Mouse (Mus musculus): ENCODE data around the gene Dmbx1.

DNA sequence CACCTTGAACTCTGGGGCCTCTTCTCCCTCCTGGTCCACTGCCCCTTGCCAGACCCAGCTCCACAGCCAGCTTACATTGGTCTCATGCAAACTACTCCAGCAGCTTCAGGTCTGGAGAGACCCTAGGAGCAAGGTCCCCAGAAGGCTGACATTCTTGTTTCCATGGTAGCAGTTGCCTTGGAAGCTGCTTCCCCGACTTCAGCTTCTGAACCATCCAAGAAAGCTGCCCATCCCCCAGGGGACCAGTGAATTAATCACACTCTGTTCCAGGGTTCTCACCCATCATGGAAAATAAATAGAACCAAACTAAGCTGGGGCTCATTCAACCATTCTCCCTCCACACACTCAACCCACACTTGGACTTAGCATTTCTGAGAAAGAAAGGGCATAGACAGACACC is 58.5 kb downstream of the Dmbx1 start:
- no peak for TF ChIP-seq POLR2A (IDR thresholded peaks at IDR 0.05; ENCODE audit: borderline replicate concordance, extremely low read depth, low read depth, low read length)
- no peak for TF ChIP-seq CTCF (IDR thresholded peaks at IDR 0.05; ENCODE audit: insufficient read depth, low read length)

Measured in lung, adult 2 months (tissue).